Mouse (Mus musculus): ENCODE data around the gene Ehmt1. TPM values are rescaled to one million over a fixed set of nuclear protein-coding genes. Genes with fewer than 3 reads are reported as not detected.

Gene Ehmt1
- total and polyA plus RNA-seq, 3 experiments: 31.9 to 55.8 TPM; not detected in 1

DNA sequence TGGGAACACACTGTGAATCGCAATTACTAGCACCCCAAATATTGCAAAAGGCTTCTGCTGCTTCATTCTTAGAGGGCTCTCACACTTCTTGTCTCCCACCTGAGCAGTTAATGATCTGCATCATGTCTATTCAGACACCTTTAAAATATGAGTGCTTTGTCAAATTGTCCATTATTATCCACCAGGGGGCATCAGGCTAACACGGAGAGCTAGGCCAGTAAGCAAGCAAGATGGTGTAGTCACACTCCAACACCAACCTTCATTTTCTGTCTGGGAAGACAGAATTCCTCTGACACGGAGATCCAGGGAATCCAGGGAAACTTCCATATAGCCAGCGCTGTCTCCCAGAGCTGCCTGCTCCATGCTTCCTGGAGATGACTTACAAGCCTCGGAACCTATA is 67.0 kb downstream of the Ehmt1 start:
- no peak for TF ChIP-seq USF2 (IDR thresholded peaks at IDR 0.05; ENCODE audit: borderline replicate concordance in 1 of 2, insufficient read depth in 1 of 2, low read depth in 1 of 2, low read length in 2 of 2)
- no peak for TF ChIP-seq TAL1 (IDR thresholded peaks at IDR 0.05; ENCODE audit: low read length)
- no peak for TF ChIP-seq MEF2A (IDR thresholded peaks at IDR 0.05; ENCODE audit: extremely low read depth, insufficient replicate concordance, low read depth, low read length, poor library complexity, severe bottlenecking)
- TF ChIP-seq HCFC1 (IDR thresholded peaks at IDR 0.05; ENCODE audit: low read depth, low read length): no peak
- no peak for TF ChIP-seq NRF1 (IDR thresholded peaks at IDR 0.05; ENCODE audit: insufficient read depth, low read depth, low read length, poor library complexity, severe bottlenecking)
- peak; percentile 52 for TF ChIP-seq RAD21 (IDR thresholded peaks at IDR 0.05; ENCODE audit: low read depth, low read length)
- TF ChIP-seq RCOR1 (IDR thresholded peaks at IDR 0.05; ENCODE audit: low read depth, low read length): no peak
- no peak for TF ChIP-seq CHD2 (IDR thresholded peaks at IDR 0.05; ENCODE audit: low read length)
- peak; percentile 29; the same call in 1 of the 2 replicates for TF ChIP-seq ZC3H11A (IDR thresholded peaks at IDR 0.05; ENCODE audit: low read depth, low read length)
- no peak for TF ChIP-seq EP300 (IDR thresholded peaks at IDR 0.05; ENCODE audit: low read depth in 1 of 2, low read length in 2 of 2)
- peak; percentile 56 to 68 (median 62) for TF ChIP-seq CTCF (IDR thresholded peaks at IDR 0.05 in 2 of 3, conservative IDR thresholded peaks at IDR 0.05 in 1 of 3; ENCODE audit: control insufficient read depth in 1 of 3, insufficient read depth in 1 of 3, low read depth in 2 of 3, low read length in 3 of 3, poor library complexity in 1 of 3, severe bottlenecking in 1 of 3)
- TF ChIP-seq SMC3 (IDR thresholded peaks at IDR 0.05; ENCODE audit: low read depth, low read length): peak; percentile 64
- Histone ChIP-seq H3K9ac (ENCODE audit: control insufficient read depth, low read depth, low read length, poor library complexity, severe bottlenecking) (no peak overlapping the region), H3K36me3 (ENCODE audit: control insufficient read depth in 1 of 2, insufficient read depth in 2 of 2, low read length in 2 of 2) (peaks cover 5 to 33% of the 10 kb centered on the region in 2 experiments), H3K9me3 (replicated peaks; ENCODE audit: insufficient read depth, low read length) (no peaks in the 10 kb centered on the region), H3K4me3 (ENCODE audit: control insufficient read depth in 1 of 2, insufficient read depth in 1 of 2, low read depth in 2 of 2, low read length in 2 of 2) (no peak overlapping the region), H3K79me2 (ENCODE audit: control insufficient read depth, insufficient read depth, low read length, poor library complexity) (no peaks in the 10 kb centered on the region), H3K4me1 (ENCODE audit: control insufficient read depth in 1 of 2, insufficient read depth in 2 of 2, low read length in 2 of 2) (no peaks in the 10 kb centered on the region; a peak in 1 of 4 replicates), H3K27me3 (ENCODE audit: control insufficient read depth in 1 of 2, insufficient read depth in 2 of 2, low read length in 2 of 2) (no peaks in the 10 kb centered on the region), H3K27ac (ENCODE audit: control insufficient read depth, low read depth, low read length) (no peak overlapping the region)
- DNase-seq (ENCODE audit: low read depth, low spot score): peak; percentile 57

GRCm38 (mm10) chr2:24846557-24846956 is 72.9 kb downstream of the Ehmt1 start:
- Histone ChIP-seq H3K4me3 (ENCODE audit: control insufficient read depth in 1 of 2, insufficient read depth in 1 of 2, low read depth in 2 of 2, low read length in 2 of 2) (no peak overlapping the region), H3K79me2 (ENCODE audit: control insufficient read depth, insufficient read depth, low read length, poor library complexity) (no peaks in the 10 kb centered on the region), H3K36me3 (ENCODE audit: control insufficient read depth in 1 of 2, insufficient read depth in 2 of 2, low read length in 2 of 2) (peaks cover 18 to 29% of the 10 kb centered on the region in 2 experiments), H3K27ac (ENCODE audit: control insufficient read depth, low read depth, low read length) (no peak overlapping the region), H3K27me3 (ENCODE audit: control insufficient read depth in 1 of 2, insufficient read depth in 2 of 2, low read length in 2 of 2) (no peaks in the 10 kb centered on the region), H3K9me3 (replicated peaks; ENCODE audit: insufficient read depth, low read length) (no peaks in the 10 kb centered on the region), H3K9ac (ENCODE audit: control insufficient read depth, low read depth, low read length, poor library complexity, severe bottlenecking) (no peak overlapping the region), H3K4me1 (ENCODE audit: control insufficient read depth in 1 of 2, insufficient read depth in 2 of 2, low read length in 2 of 2) (peaks cover 7 to 18% of the 10 kb centered on the region in 2 experiments)
- DNase-seq (ENCODE audit: low read depth, low spot score): no peak
- TF ChIP-seq CHD2 (IDR thresholded peaks at IDR 0.05; ENCODE audit: low read length) (no peak), MAZ (IDR thresholded peaks at IDR 0.05; ENCODE audit: low read depth, low read length) (no peak), TAL1 (IDR thresholded peaks at IDR 0.05; ENCODE audit: low read length) (no peak)

GRCm38 (mm10) chr2:24845256-24845655 is 74.2 kb downstream of the Ehmt1 start:
- H3K79me2 ChIP-seq (ENCODE audit: control insufficient read depth, insufficient read depth, low read length, poor library complexity): no peaks in the 10 kb centered on the region
- no peaks in the 10 kb centered on the region for H3K9me3 ChIP-seq (replicated peaks; ENCODE audit: insufficient read depth, low read length)
- no peak overlapping the region for H3K9ac ChIP-seq (ENCODE audit: control insufficient read depth, low read depth, low read length, poor library complexity, severe bottlenecking)
- H3K27ac ChIP-seq (ENCODE audit: control insufficient read depth, low read depth, low read length): peak overlapping the region; percentile 12; the same call in 1 of the 2 replicates
- peaks cover 20 to 29% of the 10 kb centered on the region in 2 experiments for H3K36me3 ChIP-seq (ENCODE audit: control insufficient read depth in 1 of 2, insufficient read depth in 2 of 2, low read length in 2 of 2)
- TF ChIP-seq TCF12 (IDR thresholded peaks at IDR 0.05; ENCODE audit: low read depth, low read length): no peak
- no peak for TF ChIP-seq HCFC1 (IDR thresholded peaks at IDR 0.05; ENCODE audit: low read depth, low read length)
- no peak for TF ChIP-seq ZNF384 (IDR thresholded peaks at IDR 0.05; ENCODE audit: low read depth, low read length)
- TF ChIP-seq RCOR1 (IDR thresholded peaks at IDR 0.05; ENCODE audit: low read depth, low read length): peak; percentile 42; the same call in 1 of the 2 replicates
- TF ChIP-seq ETS1 (IDR thresholded peaks at IDR 0.05; ENCODE audit: low read depth, low read length): 0 out of 2 replicates have a peak, but pooled peaks have one; percentile 6
- peak; percentile 32 to 79 for TF ChIP-seq EP300 (IDR thresholded peaks at IDR 0.05; ENCODE audit: low read depth in 1 of 2, low read length in 2 of 2)
- TF ChIP-seq GATA1 (IDR thresholded peaks at IDR 0.05; ENCODE audit: low read depth, low read length): peak; percentile 82
- TF ChIP-seq SIN3A (IDR thresholded peaks at IDR 0.05; ENCODE audit: low read length): no peak
- H3K27me3 ChIP-seq (ENCODE audit: control insufficient read depth in 1 of 2, insufficient read depth in 2 of 2, low read length in 2 of 2): no peaks in the 10 kb centered on the region
- peaks cover 7 to 18% of the 10 kb centered on the region in 2 experiments for H3K4me1 ChIP-seq (ENCODE audit: control insufficient read depth in 1 of 2, insufficient read depth in 2 of 2, low read length in 2 of 2)
- peak; percentile 70 for DNase-seq (ENCODE audit: low read depth, low spot score)
- no peak overlapping the region for H3K4me3 ChIP-seq (ENCODE audit: control insufficient read depth in 1 of 2, insufficient read depth in 1 of 2, low read depth in 2 of 2, low read length in 2 of 2)

All from MEL (cell line).